Mouse (Mus musculus) bone marrow, adult 2 months (tissue): ENCODE measurements at regions not wholly inside any gene's neighbourhood (a gene's known extent, or its start where the extent isn't known, plus 50 kb on each side); places are given as distances from the start of the nearest gene placed in this dataset.

Experiments used
- H3K27ac ChIP-seq: fragments of 200-500 bp; 2 replicates; pipeline ENCODE4 v1.5.1; 2012; ENCODE audit warnings: low read depth, mild to moderate bottlenecking, control low read depth, inconsistent platforms, low read length; ENCODE audit not compliant: control insufficient read depth, poor library complexity, insufficient read depth
- H3K4me1 ChIP-seq: fragments of 200-500 bp; 2 replicates; pipeline ENCODE4 v1.6.1; 2011; ENCODE audit warnings: low read length; ENCODE audit not compliant: control insufficient read depth, insufficient read depth
- H3K4me3 ChIP-seq: fragments of 200-500 bp; replicated peaks from 2 replicates; pipeline ENCODE3; 2011; ENCODE audit warnings: mild to moderate bottlenecking, low read depth, low read length, control low read depth; ENCODE audit not compliant: control insufficient read depth
- CTCF ChIP-seq: fragments of 200-500 bp; IDR thresholded peaks from 2 replicates; pipeline ENCODE4 v1.5.1; 2011; ENCODE audit warnings: low read length, control low read depth; ENCODE audit not compliant: control insufficient read depth, insufficient read depth
- POLR2A ChIP-seq: fragments of 200-500 bp; IDR thresholded peaks from 2 replicates; pipeline ENCODE4 v1.6.1; 2011; ENCODE audit warnings: low read depth, mild to moderate bottlenecking, control low read depth, low read length, borderline replicate concordance; ENCODE audit not compliant: control insufficient read depth
- WGBS: fragments of 180-500 bp; shearing (Covaris S2); methylation state at CpG from one replicate; pipeline ENCODE4 v1.1.7; 2018; 5-methylcytosine and 5-hydroxymethylcytosine counted together

DNA sequence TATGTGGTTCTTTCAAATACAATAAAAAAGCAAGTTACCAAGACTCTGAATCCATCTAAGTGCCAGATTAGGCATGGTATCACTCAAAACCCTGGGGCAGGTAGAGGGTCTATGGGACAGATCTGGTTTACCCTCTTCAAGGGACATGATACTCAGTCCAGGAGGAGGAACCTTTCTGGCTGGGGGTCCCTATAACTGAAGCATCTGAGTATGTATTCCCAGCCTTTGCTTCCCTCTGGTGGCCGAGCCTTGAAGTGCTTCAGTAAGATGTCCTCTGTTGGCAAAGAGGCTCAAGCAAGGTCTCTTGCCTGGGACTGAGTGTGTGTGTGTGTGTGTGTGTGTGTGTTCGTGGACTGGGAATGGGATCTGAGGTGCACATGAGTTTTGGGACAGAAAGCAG is 159.7 kb upstream of the Adamts16 start:
- H3K4me1 ChIP-seq = no peaks in the 10 kb centered on the region
- no peak for TF ChIP-seq CTCF
- WGBS = 7% methylated on average over 2 of the region's 2 CpGs
- H3K4me3 ChIP-seq = no peak overlapping the region
- no peak overlapping the region for H3K27ac ChIP-seq

DNA sequence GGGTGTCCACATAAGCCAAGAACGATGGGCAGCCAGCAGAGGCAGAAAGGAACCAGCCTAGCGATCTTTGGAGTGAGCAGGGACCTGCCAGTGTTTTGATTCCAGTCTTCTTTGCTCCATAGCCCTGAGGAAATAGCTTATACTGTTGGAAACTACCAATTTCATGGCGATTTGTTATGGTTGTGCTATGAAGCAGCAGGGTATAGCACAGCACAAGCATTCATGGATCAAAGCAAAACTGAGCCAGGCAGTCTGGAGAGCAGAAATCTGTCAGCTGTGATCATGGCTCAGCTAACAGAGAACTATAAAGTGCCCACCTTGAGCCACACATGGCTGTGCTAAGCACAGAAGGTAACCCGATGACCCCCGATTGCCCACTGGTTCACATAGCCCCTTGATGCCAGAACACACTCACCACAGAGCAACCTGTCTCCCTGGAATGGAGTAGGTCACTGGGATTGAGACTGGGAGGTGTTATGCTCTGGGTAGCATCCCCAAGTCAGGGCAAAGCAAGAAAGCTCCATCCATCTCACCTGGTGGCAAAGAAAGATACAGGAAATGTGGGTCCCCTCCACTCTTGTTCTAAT is 158.9 kb upstream of the Adamts16 start:
- H3K27ac ChIP-seq = no peak overlapping the region
- WGBS = 65% methylated on average over 5 of the region's 5 CpGs
- H3K4me1 ChIP-seq = no peaks in the 10 kb centered on the region
- no peak for TF ChIP-seq CTCF
- no peak overlapping the region for H3K4me3 ChIP-seq

DNA sequence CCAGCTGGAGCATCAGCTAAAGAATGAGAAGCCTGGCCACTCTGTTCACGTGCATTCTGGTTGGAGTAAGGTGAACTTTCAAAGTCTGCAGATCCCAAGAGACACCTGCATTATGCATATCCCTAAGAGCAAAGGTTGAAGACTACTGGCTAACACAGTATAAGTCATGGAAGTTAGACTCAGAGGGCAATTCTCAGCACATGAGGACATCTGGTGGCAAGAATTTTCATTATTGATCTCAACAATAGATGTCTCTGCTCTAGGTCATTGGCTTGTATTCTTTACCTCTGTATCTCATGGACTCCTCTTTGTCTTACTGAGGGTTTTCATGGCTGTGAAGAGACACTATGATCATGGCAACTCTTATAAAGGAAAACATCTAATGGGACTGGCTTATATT is 151.9 kb upstream of the Adamts16 start:
- TF ChIP-seq POLR2A (no peak), CTCF (no peak)
- H3K27ac ChIP-seq = no peak overlapping the region
- 65% methylated on average over 1 of the region's 1 CpGs for WGBS
- no peaks in the 10 kb centered on the region for H3K4me1 ChIP-seq
- no peak overlapping the region for H3K4me3 ChIP-seq

DNA sequence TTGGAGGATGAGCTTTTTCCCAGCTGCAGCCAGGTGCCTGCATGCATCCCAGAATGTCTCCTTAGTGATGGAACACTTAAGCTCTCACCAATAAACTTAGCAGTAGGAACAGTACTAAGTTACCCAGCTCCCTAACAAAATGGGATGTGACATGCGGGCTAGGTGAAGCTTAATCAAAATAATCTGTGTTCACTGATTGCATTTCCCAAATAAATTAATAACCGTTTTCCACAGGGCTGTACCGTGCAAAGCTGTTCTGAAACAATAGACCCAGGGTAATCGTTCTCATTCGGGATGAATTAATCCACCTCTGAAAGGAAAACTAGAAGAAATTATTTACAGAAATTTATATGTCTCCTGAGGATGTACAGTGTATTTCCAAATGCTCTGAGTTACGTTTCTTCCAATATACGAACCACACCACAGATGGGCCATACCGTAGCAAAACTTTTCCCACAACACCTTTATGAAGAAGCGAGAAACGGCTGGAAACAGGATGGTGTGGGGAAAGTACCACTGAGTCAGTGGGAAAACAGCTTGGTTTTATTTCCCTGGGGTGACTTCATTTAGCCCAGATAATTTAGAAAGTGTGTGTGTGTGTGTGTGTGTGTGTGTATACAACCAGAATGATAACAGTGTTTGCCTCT is 148.5 kb upstream of the Adamts16 start:
- WGBS = 85% methylated on average over 10 of the region's 10 CpGs
- Histone ChIP-seq H3K4me1 (no peaks in the 10 kb centered on the region), H3K27ac (no peak overlapping the region), H3K4me3 (no peak overlapping the region)
- TF ChIP-seq CTCF (no peak), POLR2A (no peak)

DNA sequence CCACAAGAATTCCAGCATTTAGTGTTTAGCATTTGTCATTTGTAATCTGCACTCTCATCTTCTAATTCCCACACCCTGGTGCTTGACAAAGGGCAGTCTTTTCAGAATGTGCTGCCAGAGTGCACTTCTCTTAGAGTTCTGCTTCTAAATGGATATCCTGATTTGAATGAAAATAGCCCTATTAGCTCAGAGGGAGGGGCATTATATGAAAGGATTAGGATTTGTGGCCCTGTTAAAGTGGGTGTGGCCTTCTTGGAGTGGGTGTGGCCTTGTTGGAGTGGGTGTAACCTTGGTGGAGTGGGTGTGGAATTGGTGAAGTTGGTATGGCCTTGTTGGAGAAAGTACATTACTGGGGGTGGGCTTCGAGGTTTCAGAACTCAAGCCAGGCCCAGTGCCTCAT is 137.7 kb upstream of the Adamts16 start:
- H3K27ac ChIP-seq = no peak overlapping the region
- no peak overlapping the region for H3K4me3 ChIP-seq
- H3K4me1 ChIP-seq = no peaks in the 10 kb centered on the region
- TF ChIP-seq CTCF = no peak
- TF ChIP-seq POLR2A = no peak
- WGBS = 71% methylated on average over 1 of the region's 1 CpGs

DNA sequence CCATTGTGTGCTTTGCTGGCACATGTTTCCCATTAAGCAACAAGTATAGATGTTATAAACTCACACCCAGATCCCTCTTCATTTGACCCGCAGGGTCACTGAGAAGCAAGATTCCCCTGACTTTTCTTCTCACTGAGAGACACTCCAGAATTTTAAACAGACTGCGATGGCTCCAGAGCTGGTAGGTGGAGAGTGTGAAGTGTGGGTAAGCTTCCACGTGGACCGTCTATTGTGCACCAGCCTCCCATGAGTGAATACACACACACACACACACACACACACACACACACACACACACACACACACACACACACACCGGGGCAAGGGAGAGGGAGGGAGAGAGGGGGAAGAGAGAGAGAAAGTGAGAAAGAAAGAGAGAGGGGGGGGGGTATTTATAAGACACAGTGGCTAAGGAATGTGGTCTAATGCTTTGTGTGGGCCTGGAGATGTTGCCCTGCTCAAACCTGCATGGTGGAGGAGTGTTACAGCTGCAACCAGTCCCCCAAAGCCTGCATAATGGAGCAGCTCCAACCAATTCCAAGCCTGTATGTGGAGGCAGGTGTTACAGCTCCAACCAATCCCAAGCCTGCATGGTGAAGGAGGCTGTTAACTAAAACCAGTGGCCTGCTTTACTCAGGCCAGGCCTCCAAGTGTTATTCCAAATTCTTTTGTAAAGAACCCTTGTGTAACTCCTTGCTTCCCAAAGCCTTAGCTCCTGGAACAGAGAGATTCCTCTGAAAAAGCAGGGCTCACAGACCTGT is 137.1 kb upstream of the Adamts16 start:
- no peak for TF ChIP-seq POLR2A
- no peak for TF ChIP-seq CTCF
- H3K27ac ChIP-seq = no peak overlapping the region

DNA sequence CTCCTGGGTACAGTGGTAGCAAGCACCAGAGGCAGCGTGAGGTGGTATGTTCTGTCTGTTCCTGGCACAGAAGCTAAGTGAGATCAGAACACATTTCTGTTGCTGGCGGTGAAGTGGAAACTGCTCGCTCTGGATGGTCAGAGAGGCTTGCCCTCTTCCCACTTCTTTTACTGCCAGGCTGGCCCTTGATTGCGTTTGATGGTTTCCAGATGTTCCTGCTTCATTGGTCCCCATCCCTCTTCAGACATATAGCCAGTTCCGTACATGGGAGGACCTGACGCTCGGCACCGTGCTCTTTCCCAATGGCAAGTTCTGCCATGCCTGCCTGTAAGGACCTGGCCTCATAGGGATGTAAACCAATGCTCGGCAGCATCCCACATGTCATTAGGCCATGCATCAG is 128.0 kb upstream of the Adamts16 start:
- 80% methylated on average over 9 of the region's 9 CpGs for WGBS
- TF ChIP-seq CTCF (no peak), POLR2A (no peak)
- Histone ChIP-seq H3K4me1 (no peaks in the 10 kb centered on the region), H3K4me3 (no peak overlapping the region), H3K27ac (no peak overlapping the region)

More for the DNA sequence above, 137.1 kb upstream of the Adamts16 start:
- 77% methylated on average over 5 of the region's 5 CpGs for WGBS
- no peak overlapping the region for H3K4me3 ChIP-seq
- H3K4me1 ChIP-seq = no peaks in the 10 kb centered on the region

DNA sequence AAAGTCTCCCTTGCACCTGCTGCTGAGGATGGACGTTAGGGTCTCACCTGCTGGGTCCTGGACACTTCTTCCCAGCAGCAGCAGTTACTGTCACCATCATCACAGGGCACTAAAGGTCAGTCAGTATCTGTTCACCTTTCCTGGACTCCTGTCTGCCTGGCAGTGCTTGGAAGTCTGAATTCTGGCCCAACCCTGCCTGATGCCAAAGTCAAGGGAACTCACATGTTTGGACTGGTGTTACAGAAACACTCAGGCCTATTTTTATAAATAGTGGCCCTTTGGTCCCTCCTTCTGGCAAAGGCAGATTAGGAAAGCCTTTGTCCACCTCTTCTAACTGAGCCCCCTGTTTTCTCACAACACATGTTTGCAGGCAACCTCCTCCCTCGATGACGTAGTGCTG is 126.2 kb upstream of the Adamts16 start:
- Histone ChIP-seq H3K4me1 (no peaks in the 10 kb centered on the region), H3K4me3 (no peak overlapping the region), H3K27ac (no peak overlapping the region)
- WGBS = 68% methylated on average over 3 of the region's 3 CpGs
- no peak for TF ChIP-seq POLR2A
